Mouse (Mus musculus): ENCODE data around the gene Gli2. TPM values are rescaled to one million over a fixed set of nuclear protein-coding genes. Genes with fewer than 3 reads are reported as not detected.

Gene Gli2
- polyA plus RNA-seq, 1 experiment from 2014 or later: 1.6 TPM

Small RNA genes lying within 50 kb of the gene (microRNA-seq; reads per million reads assigned to microRNA genes)
- gene Mir6346: not detected
